Mouse (Mus musculus): ENCODE results near the gene Mrpl20. TPM values are rescaled to one million over a fixed set of nuclear protein-coding genes. Genes with fewer than 3 reads are reported as not detected.

The Mrpl20 gene
- 301 and 346 TPM in 2 replicates for total RNA-seq (2012; rRNA removed)
- 100 to 1,000 TPM in 1 of 2 experiments, not detected in 1; 336 TPM for polyA plus RNA-seq (2012; ENCODE audit: insufficient read depth in 1 of 2, insufficient read length in 2 of 2, low read depth in 1 of 2, low replicate concordance in 2 of 2, missing spikeins in 1 of 2)

DNA sequence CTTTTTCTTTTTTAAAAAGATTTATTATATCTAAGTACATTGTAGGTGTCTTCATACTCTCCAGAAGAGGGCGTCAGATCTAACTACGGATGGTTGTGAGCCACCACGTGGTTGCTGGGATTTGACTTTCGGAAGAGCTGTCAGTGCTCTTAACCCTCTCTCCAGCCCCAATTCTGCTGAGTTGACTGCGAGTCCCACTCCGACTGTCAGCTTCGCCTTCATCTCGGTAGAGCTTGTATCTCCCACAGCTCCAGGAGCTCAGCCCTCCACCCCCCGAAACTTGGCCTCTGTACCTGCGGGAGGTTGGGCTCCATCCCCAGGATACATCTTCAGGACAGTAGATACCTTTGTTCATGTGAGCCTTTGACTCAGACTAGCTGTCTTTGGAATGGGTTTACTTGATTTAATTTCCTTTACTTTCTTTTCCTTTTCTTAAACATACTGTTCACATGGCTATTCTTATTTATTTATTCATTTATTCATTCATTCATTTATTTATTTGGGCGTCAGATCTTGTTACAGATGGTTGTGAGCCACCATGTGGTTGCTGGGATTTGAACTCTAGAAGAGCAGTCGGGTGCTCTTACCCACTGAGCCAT is at the start of gene Mrpl20:
TSS of gene Mrpl20 (plus strand) at position 138 of the 599 bp plus-strand sequence.
- H3K27me3 ChIP-seq (ENCODE audit: control insufficient read depth in 1 of 2, insufficient read depth in 2 of 2, low read length in 2 of 2) = no peaks in the 10 kb centered on the region
- DNase-seq (ENCODE audit: low read depth, low spot score) = peak; percentile 78
- H3K4me1 ChIP-seq (ENCODE audit: control insufficient read depth in 1 of 2, insufficient read depth in 2 of 2, low read length in 2 of 2) = peaks cover 11 to 15% of the 10 kb centered on the region in 2 experiments
- peak within 1 kb of the TSS; percentile 78 for H3K27ac ChIP-seq (ENCODE audit: control insufficient read depth, low read depth, low read length)
- H3K79me2 ChIP-seq (ENCODE audit: control insufficient read depth, insufficient read depth, low read length, poor library complexity) = peaks cover 27% of the 10 kb centered on the region
- no peaks in the 10 kb centered on the region for H3K9me3 ChIP-seq (replicated peaks; ENCODE audit: insufficient read depth, low read length)
- peaks cover 5 to 24% of the 10 kb centered on the region in 2 experiments for H3K36me3 ChIP-seq (ENCODE audit: control insufficient read depth in 1 of 2, insufficient read depth in 2 of 2, low read length in 2 of 2)
- no peak for TF ChIP-seq TBP (IDR thresholded peaks at IDR 0.05; ENCODE audit: low read depth, low read length)
- TF ChIP-seq MYC (IDR thresholded peaks at IDR 0.05; ENCODE audit: low read depth, low read length) = peak; percentile 92
- 0 out of 2 replicates have a peak, but pooled peaks have one; percentile 56 for TF ChIP-seq MAX (IDR thresholded peaks at IDR 0.05; ENCODE audit: low read length)
- peak; percentile 84 for TF ChIP-seq MXI1 (IDR thresholded peaks at IDR 0.05; ENCODE audit: low read depth, low read length)
- peak; percentile 18 to 46 (median 25); a peak in 4 of 6 replicates for TF ChIP-seq CTCF (IDR thresholded peaks at IDR 0.05 in 2 of 3, conservative IDR thresholded peaks at IDR 0.05 in 1 of 3; ENCODE audit: control insufficient read depth in 1 of 3, insufficient read depth in 1 of 3, low read depth in 2 of 3, low read length in 3 of 3, poor library complexity in 1 of 3, severe bottlenecking in 1 of 3)
- no peak for TF ChIP-seq KAT2A (conservative IDR thresholded peaks at IDR 0.05; ENCODE audit: low read depth, low read length)
- 0 out of 2 replicates have a peak, but pooled peaks have one; percentile 20 for TF ChIP-seq HCFC1 (IDR thresholded peaks at IDR 0.05; ENCODE audit: low read depth, low read length)
- H3K4me3 ChIP-seq (ENCODE audit: control insufficient read depth in 1 of 2, insufficient read depth in 1 of 2, low read depth in 2 of 2, low read length in 2 of 2) = peak within 1 kb of the TSS; percentile 77 to 93
- peak within 1 kb of the TSS; percentile 90 for H3K9ac ChIP-seq (ENCODE audit: control insufficient read depth, low read depth, low read length, poor library complexity, severe bottlenecking)

DNA sequence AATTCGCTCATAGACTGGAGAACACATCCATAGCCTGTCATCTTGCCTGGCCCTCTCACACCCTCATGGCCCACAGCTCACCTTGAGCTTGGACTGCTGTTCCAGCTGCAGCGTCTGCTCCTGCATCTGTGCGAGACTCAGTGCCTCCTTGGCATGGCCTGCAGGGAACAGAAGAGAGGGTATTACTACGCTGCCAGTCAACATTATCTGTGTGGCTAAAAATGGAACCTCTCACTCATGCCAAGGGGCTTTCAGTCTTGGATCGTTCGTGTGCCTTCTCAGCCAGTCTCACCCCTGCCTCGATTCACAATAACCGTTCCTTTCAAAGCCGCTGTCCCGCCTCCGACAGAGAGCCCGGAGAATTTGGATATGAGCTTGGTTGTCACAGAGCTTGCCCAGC is 45.7 kb upstream of the Mrpl20 start:
- Histone ChIP-seq H3K27ac (ENCODE audit: control insufficient read depth, low read depth, low read length) (no peak overlapping the region), H3K36me3 (ENCODE audit: control insufficient read depth in 1 of 2, insufficient read depth in 2 of 2, low read length in 2 of 2) (peaks cover 13 to 15% of the 10 kb centered on the region in 2 experiments), H3K4me1 (ENCODE audit: control insufficient read depth in 1 of 2, insufficient read depth in 2 of 2, low read length in 2 of 2) (peaks cover 0 to 11% of the 10 kb centered on the region in 2 experiments; a peak in 3 of 4 replicates), H3K27me3 (ENCODE audit: control insufficient read depth in 1 of 2, insufficient read depth in 2 of 2, low read length in 2 of 2) (no peaks in the 10 kb centered on the region), H3K4me3 (ENCODE audit: control insufficient read depth in 1 of 2, insufficient read depth in 1 of 2, low read depth in 2 of 2, low read length in 2 of 2) (no peak overlapping the region), H3K79me2 (ENCODE audit: control insufficient read depth, insufficient read depth, low read length, poor library complexity) (peaks cover 50% of the 10 kb centered on the region), H3K9me3 (replicated peaks; ENCODE audit: insufficient read depth, low read length) (no peaks in the 10 kb centered on the region), H3K9ac (ENCODE audit: control insufficient read depth, low read depth, low read length, poor library complexity, severe bottlenecking) (no peak overlapping the region)
- no peak for TF ChIP-seq TCF12 (IDR thresholded peaks at IDR 0.05; ENCODE audit: low read depth, low read length)
- no peak for TF ChIP-seq BHLHE40 (IDR thresholded peaks at IDR 0.05; ENCODE audit: borderline replicate concordance, low read depth, low read length)
- no peak for TF ChIP-seq ZMIZ1 (IDR thresholded peaks at IDR 0.05; ENCODE audit: low read depth, low read length)
- TF ChIP-seq CHD2 (IDR thresholded peaks at IDR 0.05; ENCODE audit: low read length) = no peak
- no peak for TF ChIP-seq ETS1 (IDR thresholded peaks at IDR 0.05; ENCODE audit: low read depth, low read length)
- TF ChIP-seq ZKSCAN1 (IDR thresholded peaks at IDR 0.05; ENCODE audit: low read depth, low read length) = no peak
- TF ChIP-seq E2F4 (IDR thresholded peaks at IDR 0.05; ENCODE audit: borderline replicate concordance, low read depth, low read length) = no peak
- no peak for TF ChIP-seq MEF2A (IDR thresholded peaks at IDR 0.05; ENCODE audit: extremely low read depth, insufficient replicate concordance, low read depth, low read length, poor library complexity, severe bottlenecking)
- TF ChIP-seq GABPA (IDR thresholded peaks at IDR 0.05; ENCODE audit: low read depth, low read length) = no peak
- no peak for TF ChIP-seq UBTF (IDR thresholded peaks at IDR 0.05; ENCODE audit: borderline replicate concordance, insufficient read depth, low read depth, low read length)
- TF ChIP-seq TAL1 (IDR thresholded peaks at IDR 0.05; ENCODE audit: low read length) = no peak
- no peak for TF ChIP-seq KAT2A (conservative IDR thresholded peaks at IDR 0.05; ENCODE audit: low read depth, low read length)
- no peak for TF ChIP-seq MYC (IDR thresholded peaks at IDR 0.05; ENCODE audit: low read depth, low read length)
- TF ChIP-seq POLR2AphosphoS2 (IDR thresholded peaks at IDR 0.05; ENCODE audit: low read length) = no peak; the same call in 1 of the 2 replicates
- no peak for TF ChIP-seq MXI1 (IDR thresholded peaks at IDR 0.05; ENCODE audit: low read depth, low read length)
- no peak for TF ChIP-seq USF2 (IDR thresholded peaks at IDR 0.05; ENCODE audit: borderline replicate concordance in 1 of 2, insufficient read depth in 1 of 2, low read depth in 1 of 2, low read length in 2 of 2)
- TF ChIP-seq RCOR1 (IDR thresholded peaks at IDR 0.05; ENCODE audit: low read depth, low read length) = no peak
- TF ChIP-seq MYB (IDR thresholded peaks at IDR 0.05; ENCODE audit: low read depth, low read length) = no peak
- no peak for TF ChIP-seq HCFC1 (IDR thresholded peaks at IDR 0.05; ENCODE audit: low read depth, low read length)
- no peak for TF ChIP-seq USF1 (IDR thresholded peaks at IDR 0.05; ENCODE audit: low read depth, low read length)
- DNase-seq (ENCODE audit: low read depth, low spot score) = no peak

Data from MEL (cell line).